Mouse (Mus musculus): ENCODE data around the gene Ndufc1. TPM values are rescaled to one million over a fixed set of nuclear protein-coding genes. Genes with fewer than 3 reads are reported as not detected.

The Ndufc1 gene
- polyA plus RNA-seq, 1 experiment from 2014 or later: 700 TPM

DNA sequence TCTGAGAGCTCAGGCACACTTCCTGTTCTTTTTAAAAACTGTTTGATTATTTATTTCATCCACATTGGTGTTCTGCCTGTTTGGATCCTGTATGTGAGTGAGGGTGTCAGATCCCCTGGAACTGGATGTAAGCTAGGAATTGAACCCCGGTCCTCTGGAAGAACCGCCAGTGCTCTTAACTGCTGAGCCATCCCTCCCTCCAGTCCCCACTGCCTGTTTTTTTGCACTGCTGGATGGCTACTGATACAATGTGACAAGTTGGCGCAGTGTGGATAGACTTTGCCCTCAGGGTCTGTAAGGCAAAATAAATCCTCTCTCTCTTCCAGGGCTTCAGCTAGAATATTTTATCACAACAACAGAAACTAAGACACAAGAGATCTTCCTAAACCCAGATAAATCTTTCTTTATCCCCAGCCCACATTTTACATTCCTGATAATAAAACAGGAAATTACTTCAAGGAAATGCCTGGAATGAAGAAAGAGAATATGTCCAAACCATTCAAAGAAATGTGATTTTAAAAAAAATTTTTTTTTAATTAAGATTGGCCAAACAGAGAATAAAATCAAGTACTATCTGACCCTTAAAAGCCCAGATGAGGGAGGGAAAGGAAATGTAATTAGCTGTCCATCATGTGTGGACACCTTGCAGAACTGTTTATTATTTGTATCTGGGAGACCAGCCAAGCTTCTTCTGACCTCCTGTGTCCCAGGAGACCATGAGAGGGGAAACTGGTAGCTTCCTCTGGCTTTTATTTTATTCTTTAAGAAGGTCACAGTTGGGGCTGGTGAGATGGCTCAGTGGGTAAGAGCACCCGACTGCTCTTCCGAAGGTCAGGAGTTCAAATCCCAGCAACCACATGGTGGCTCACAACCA, 28.8 kb downstream of the Ndufc1 start:
- Histone ChIP-seq H3K9ac (replicated peaks; ENCODE audit: low read depth, low read length) (no peak overlapping the region), H3K4me1 (ENCODE audit: control insufficient read depth, insufficient read depth, low read length) (no peaks in the 10 kb centered on the region), H3K27me3 (ENCODE audit: control insufficient read depth, insufficient read depth, low read length) (no peaks in the 10 kb centered on the region), H3K4me2 (replicated peaks; ENCODE audit: low read depth, low read length) (no peak overlapping the region), H3K4me3 (ENCODE audit: low read depth, low read length) (no peak overlapping the region), H3K27ac (ENCODE audit: low read length) (no peak overlapping the region), H3K9me3 (ENCODE audit: control insufficient read depth, low read depth, low read length) (no peaks in the 10 kb centered on the region), H3K36me3 (ENCODE audit: control insufficient read depth, insufficient read depth, low read length) (no peaks in the 10 kb centered on the region)
- ATAC-seq (ENCODE audit: insufficient number of reproducible peaks, insufficient read depth, low FRiP score, low read depth): no peak
- 73% methylated on average over 5 of the region's 5 CpGs for WGBS

DNA sequence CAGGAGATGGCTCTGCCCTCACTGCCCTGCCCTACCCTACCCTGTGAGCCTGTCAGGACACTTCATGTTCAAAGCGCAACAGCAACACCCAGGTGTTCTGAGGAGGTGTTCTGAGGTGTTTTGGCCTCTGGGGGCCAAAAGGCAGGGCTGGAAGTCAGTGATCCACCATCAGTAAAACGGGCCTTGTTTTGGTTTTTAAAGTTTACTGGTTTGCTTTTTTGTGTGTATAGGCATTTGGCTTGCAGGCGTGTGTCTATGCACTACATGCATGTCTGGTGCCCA, 30.2 kb downstream of the Ndufc1 start:
- H3K36me3 ChIP-seq (ENCODE audit: control insufficient read depth, insufficient read depth, low read length): no peaks in the 10 kb centered on the region

GRCm38 (mm10) chr3:51377878-51378664, 30.7 kb downstream of the Ndufc1 start:
- Histone ChIP-seq H3K27me3 (ENCODE audit: control insufficient read depth, insufficient read depth, low read length) (no peaks in the 10 kb centered on the region), H3K27ac (ENCODE audit: low read length) (no peak overlapping the region), H3K4me1 (ENCODE audit: control insufficient read depth, insufficient read depth, low read length) (no peaks in the 10 kb centered on the region), H3K4me2 (replicated peaks; ENCODE audit: low read depth, low read length) (peak overlapping the region; percentile 42), H3K4me3 (ENCODE audit: low read depth, low read length) (peak overlapping the region; percentile 32), H3K9ac (replicated peaks; ENCODE audit: low read depth, low read length) (0 out of 2 replicates have a peak overlapping the region, but pooled peaks have one; percentile 10), H3K9me3 (ENCODE audit: control insufficient read depth, low read depth, low read length) (no peaks in the 10 kb centered on the region), H3K36me3 (ENCODE audit: control insufficient read depth, insufficient read depth, low read length) (no peaks in the 10 kb centered on the region)
- 27% methylated on average over 31 of the region's 31 CpGs for WGBS
- ATAC-seq (ENCODE audit: insufficient number of reproducible peaks, insufficient read depth, low FRiP score, low read depth): no peak

More for the DNA sequence above, 30.2 kb downstream of the Ndufc1 start:
- Histone ChIP-seq H3K27me3 (ENCODE audit: control insufficient read depth, insufficient read depth, low read length) (no peaks in the 10 kb centered on the region), H3K4me1 (ENCODE audit: control insufficient read depth, insufficient read depth, low read length) (no peaks in the 10 kb centered on the region), H3K9me3 (ENCODE audit: control insufficient read depth, low read depth, low read length) (no peaks in the 10 kb centered on the region), H3K27ac (ENCODE audit: low read length) (no peak overlapping the region), H3K4me2 (replicated peaks; ENCODE audit: low read depth, low read length) (peak overlapping the region; percentile 42), H3K4me3 (ENCODE audit: low read depth, low read length) (0 out of 2 replicates have a peak overlapping the region, but pooled peaks have one; percentile 32), H3K9ac (replicated peaks; ENCODE audit: low read depth, low read length) (no peak overlapping the region)
- WGBS: 75% methylated on average over 3 of the region's 3 CpGs
- ATAC-seq (ENCODE audit: insufficient number of reproducible peaks, insufficient read depth, low FRiP score, low read depth): no peak

DNA sequence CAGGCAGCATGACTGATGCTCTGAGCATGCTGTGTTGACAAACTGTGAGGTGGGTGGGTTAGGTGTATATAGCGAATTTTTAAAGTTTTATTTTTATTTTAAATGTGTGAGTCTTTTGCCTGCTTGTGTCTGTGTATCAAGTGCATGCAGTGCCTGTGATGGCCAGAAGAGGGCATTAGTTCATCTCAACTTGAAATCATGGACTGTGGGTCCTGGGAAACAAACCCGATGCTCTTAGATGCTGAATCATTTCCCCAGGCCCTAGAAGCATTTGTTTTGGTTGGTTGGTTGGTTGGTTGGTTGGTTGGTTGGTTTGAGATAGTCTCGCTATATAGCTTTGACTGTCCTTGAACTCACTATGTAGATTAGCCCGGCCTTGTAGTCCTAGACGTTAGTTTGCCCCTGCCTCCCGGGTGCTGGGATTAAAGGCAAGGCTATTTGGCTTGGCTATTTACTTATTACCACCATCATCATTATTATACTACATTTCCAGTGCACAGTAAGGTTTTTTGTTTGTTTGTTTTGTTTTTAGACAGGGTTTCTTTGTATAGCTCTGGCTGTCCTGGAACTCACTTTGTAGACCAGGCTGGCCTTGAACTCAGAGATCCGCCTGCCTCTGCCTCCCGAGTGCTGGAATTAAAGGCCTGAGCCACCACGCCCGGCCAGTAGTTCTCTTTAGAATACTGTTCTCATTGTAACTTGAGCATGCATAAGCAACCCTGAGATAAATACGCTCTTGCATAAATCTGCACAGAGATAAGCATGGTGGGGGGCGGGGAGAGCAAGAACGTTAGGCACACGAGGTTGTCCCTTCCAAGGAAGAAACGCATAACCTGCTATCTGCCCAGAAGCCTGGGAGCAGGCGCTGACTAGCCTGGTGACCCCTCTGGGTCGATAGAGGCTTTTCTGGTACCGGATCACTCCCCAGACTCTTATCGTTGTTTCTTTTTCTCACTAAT, 33.2 kb downstream of the Ndufc1 start:
- Histone ChIP-seq H3K4me2 (replicated peaks; ENCODE audit: low read depth, low read length) (no peak overlapping the region), H3K9me3 (ENCODE audit: control insufficient read depth, low read depth, low read length) (no peaks in the 10 kb centered on the region), H3K4me3 (ENCODE audit: low read depth, low read length) (no peak overlapping the region), H3K36me3 (ENCODE audit: control insufficient read depth, insufficient read depth, low read length) (no peaks in the 10 kb centered on the region), H3K4me1 (ENCODE audit: control insufficient read depth, insufficient read depth, low read length) (no peaks in the 10 kb centered on the region), H3K9ac (replicated peaks; ENCODE audit: low read depth, low read length) (no peak overlapping the region), H3K27me3 (ENCODE audit: control insufficient read depth, insufficient read depth, low read length) (no peaks in the 10 kb centered on the region), H3K27ac (ENCODE audit: low read length) (no peak overlapping the region)
- no peak for ATAC-seq (ENCODE audit: insufficient number of reproducible peaks, insufficient read depth, low FRiP score, low read depth)
- 82% methylated on average over 19 of the region's 19 CpGs for WGBS

DNA sequence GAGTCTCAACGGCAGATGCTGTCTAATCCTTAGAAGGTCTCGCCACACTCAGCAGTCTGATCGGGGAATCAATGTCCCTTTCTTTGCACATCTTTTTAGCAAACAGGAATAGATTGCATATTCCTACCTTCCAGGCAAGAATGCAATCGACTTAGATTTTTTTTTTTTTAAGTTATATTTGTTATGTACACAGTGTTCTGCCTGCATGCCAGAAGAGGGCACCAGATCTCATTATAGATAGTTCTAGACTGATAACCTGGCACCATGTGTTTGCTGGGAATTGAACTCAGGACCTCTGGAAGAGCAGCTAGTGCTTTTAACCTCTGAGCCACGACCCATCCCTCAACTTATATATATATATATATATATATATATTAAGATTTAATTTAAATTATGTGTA, 35.2 kb downstream of the Ndufc1 start:
- Histone ChIP-seq H3K4me1 (ENCODE audit: control insufficient read depth, insufficient read depth, low read length) (no peaks in the 10 kb centered on the region), H3K27ac (ENCODE audit: low read length) (no peak overlapping the region), H3K27me3 (ENCODE audit: control insufficient read depth, insufficient read depth, low read length) (no peaks in the 10 kb centered on the region), H3K4me3 (ENCODE audit: low read depth, low read length) (no peak overlapping the region), H3K4me2 (replicated peaks; ENCODE audit: low read depth, low read length) (no peak overlapping the region), H3K36me3 (ENCODE audit: control insufficient read depth, insufficient read depth, low read length) (no peaks in the 10 kb centered on the region), H3K9ac (replicated peaks; ENCODE audit: low read depth, low read length) (no peak overlapping the region), H3K9me3 (ENCODE audit: control insufficient read depth, low read depth, low read length) (no peaks in the 10 kb centered on the region)
- WGBS: 66% methylated on average over 5 of the region's 5 CpGs
- ATAC-seq (ENCODE audit: insufficient number of reproducible peaks, insufficient read depth, low FRiP score, low read depth): no peak

DNA sequence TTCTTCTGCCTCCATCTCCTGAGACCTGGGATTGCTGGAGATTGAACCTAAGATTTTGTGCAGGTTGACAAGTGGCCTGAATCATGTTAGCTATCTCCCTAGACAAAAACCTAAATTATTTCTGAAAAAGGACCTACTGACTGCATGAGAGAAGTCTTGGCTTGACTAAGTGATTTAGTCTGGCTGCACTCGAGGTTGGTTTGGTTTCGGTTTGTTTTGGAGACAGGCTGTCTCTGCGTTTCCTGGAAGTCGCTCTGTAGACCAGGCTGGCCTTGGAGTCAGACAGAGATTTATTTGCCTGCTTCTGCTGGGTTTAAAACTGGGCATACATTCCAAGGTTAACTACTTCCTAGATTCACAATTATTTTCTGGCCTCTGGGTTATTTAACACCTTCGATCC, 35.9 kb downstream of the Ndufc1 start:
- Histone ChIP-seq H3K4me1 (ENCODE audit: control insufficient read depth, insufficient read depth, low read length) (no peaks in the 10 kb centered on the region), H3K4me2 (replicated peaks; ENCODE audit: low read depth, low read length) (no peak overlapping the region), H3K27me3 (ENCODE audit: control insufficient read depth, insufficient read depth, low read length) (no peaks in the 10 kb centered on the region), H3K9ac (replicated peaks; ENCODE audit: low read depth, low read length) (no peak overlapping the region), H3K27ac (ENCODE audit: low read length) (no peak overlapping the region), H3K4me3 (ENCODE audit: low read depth, low read length) (no peak overlapping the region), H3K36me3 (ENCODE audit: control insufficient read depth, insufficient read depth, low read length) (no peaks in the 10 kb centered on the region), H3K9me3 (ENCODE audit: control insufficient read depth, low read depth, low read length) (no peaks in the 10 kb centered on the region)
- 52% methylated on average over 5 of the region's 5 CpGs for WGBS
- no peak for ATAC-seq (ENCODE audit: insufficient number of reproducible peaks, insufficient read depth, low FRiP score, low read depth)

DNA sequence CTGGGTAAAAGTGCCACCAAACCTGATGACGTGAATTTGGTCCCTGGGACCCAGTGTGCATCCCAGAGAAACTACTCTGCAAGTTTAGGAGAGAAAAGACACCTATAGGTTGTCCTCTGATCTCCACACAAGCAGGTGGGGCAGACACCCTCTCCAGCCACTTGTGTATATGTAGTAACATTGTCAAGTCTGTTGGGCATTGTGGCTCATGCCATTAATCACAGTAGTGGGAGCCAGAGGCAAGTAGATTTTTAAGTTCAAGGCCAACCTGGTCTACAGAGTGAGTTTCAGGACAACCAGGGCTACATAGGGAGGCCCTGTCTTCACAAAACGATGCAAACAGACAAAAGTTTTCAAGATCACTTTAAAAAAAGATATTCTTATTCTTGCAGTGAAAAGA, 37.0 kb downstream of the Ndufc1 start:
- WGBS: 70% methylated on average over 2 of the region's 2 CpGs
- Histone ChIP-seq H3K4me3 (ENCODE audit: low read depth, low read length) (no peak overlapping the region), H3K9ac (replicated peaks; ENCODE audit: low read depth, low read length) (no peak overlapping the region), H3K4me2 (replicated peaks; ENCODE audit: low read depth, low read length) (no peak overlapping the region), H3K4me1 (ENCODE audit: control insufficient read depth, insufficient read depth, low read length) (no peaks in the 10 kb centered on the region), H3K27me3 (ENCODE audit: control insufficient read depth, insufficient read depth, low read length) (no peaks in the 10 kb centered on the region), H3K27ac (ENCODE audit: low read length) (no peak overlapping the region), H3K9me3 (ENCODE audit: control insufficient read depth, low read depth, low read length) (no peaks in the 10 kb centered on the region), H3K36me3 (ENCODE audit: control insufficient read depth, insufficient read depth, low read length) (no peaks in the 10 kb centered on the region)
- no peak for ATAC-seq (ENCODE audit: insufficient number of reproducible peaks, insufficient read depth, low FRiP score, low read depth)

DNA sequence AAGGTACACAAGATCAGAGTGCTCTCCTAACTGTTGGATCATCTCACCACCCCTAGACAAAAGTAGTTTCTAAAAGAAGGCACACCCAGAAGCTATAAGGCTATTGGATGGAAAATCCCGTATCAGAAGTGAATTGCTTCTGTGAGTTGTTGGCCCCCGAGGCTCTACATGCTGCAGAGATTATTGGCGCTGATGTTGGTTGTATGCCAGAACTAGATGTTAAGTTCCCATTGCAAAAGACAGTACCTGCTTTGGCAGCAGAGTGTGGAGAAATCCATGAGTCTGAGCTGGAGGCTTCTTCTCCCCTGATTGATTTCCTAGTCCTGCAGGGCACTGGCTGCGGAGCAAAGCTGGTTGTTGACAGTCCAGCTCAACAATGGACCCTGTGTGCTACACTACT, 40.8 kb downstream of the Ndufc1 start:
- 82% methylated on average over 4 of the region's 4 CpGs for WGBS
- Histone ChIP-seq H3K4me3 (ENCODE audit: low read depth, low read length) (no peak overlapping the region), H3K4me1 (ENCODE audit: control insufficient read depth, insufficient read depth, low read length) (no peaks in the 10 kb centered on the region), H3K27ac (ENCODE audit: low read length) (no peak overlapping the region), H3K9ac (replicated peaks; ENCODE audit: low read depth, low read length) (no peak overlapping the region), H3K4me2 (replicated peaks; ENCODE audit: low read depth, low read length) (no peak overlapping the region), H3K36me3 (ENCODE audit: control insufficient read depth, insufficient read depth, low read length) (no peaks in the 10 kb centered on the region), H3K27me3 (ENCODE audit: control insufficient read depth, insufficient read depth, low read length) (no peaks in the 10 kb centered on the region), H3K9me3 (ENCODE audit: control insufficient read depth, low read depth, low read length) (no peaks in the 10 kb centered on the region)
- no peak for ATAC-seq (ENCODE audit: insufficient number of reproducible peaks, insufficient read depth, low FRiP score, low read depth)

All from stomach, embryonic 14.5 days (tissue).